Mouse (Mus musculus): ENCODE results near the gene Spata18. TPM values are rescaled to one million over a fixed set of nuclear protein-coding genes. Genes with fewer than 3 reads are reported as not detected.

Gene Spata18
- 0.24 and 0.62 TPM in 2 replicates for polyA plus RNA-seq (2015; fragmentation: Nextera tagmentation; extraction: Ambion mirVana)

- WGBS, result under 1% methylated on average over 57 of the region's 57 CpGs
- H3K4me3 ChIP-seq (ENCODE audit: low read depth, low read length), result peak within 1 kb of the TSS; percentile 40
- H3K27me3 ChIP-seq (ENCODE audit: control insufficient read depth, insufficient read depth, low read depth, low read length), result peaks cover 32% of the 10 kb centered on the region
- H3K4me1 ChIP-seq (ENCODE audit: control insufficient read depth, insufficient read depth, low read length), result peaks cover 19% of the 10 kb centered on the region
- ATAC-seq, result no peak
- H3K36me3 ChIP-seq (ENCODE audit: control insufficient read depth, insufficient read depth, low read length), result no peaks in the 10 kb centered on the region
- no peak within 1 kb of the TSS for H3K27ac ChIP-seq (ENCODE audit: low read length)
- no peaks in the 10 kb centered on the region for H3K9me3 ChIP-seq (replicated peaks; ENCODE audit: control insufficient read depth, low read length, poor library complexity, severe bottlenecking)
- peak within 1 kb of the TSS; percentile 77 for H3K4me2 ChIP-seq (ENCODE audit: low read length)
- H3K9ac ChIP-seq (ENCODE audit: low read depth, low read length), result peak within 1 kb of the TSS; percentile 43
These were observed at the start of gene Spata18 for GRCm38 (mm10) chr5:73651061-73651854. TSS of gene Spata18 (plus strand) at chr5:73651379.

- WGBS, result 85% methylated on average over 3 of the region's 3 CpGs
- Histone ChIP-seq H3K36me3 (ENCODE audit: control insufficient read depth, insufficient read depth, low read length) (no peaks in the 10 kb centered on the region), H3K4me3 (ENCODE audit: low read depth, low read length) (no peak overlapping the region), H3K4me1 (ENCODE audit: control insufficient read depth, insufficient read depth, low read length) (peaks cover 6% of the 10 kb centered on the region; the same call in 1 of the 2 replicates), H3K9me3 (replicated peaks; ENCODE audit: control insufficient read depth, low read length, poor library complexity, severe bottlenecking) (no peaks in the 10 kb centered on the region), H3K27ac (ENCODE audit: low read length) (no peak overlapping the region), H3K4me2 (ENCODE audit: low read length) (no peak overlapping the region), H3K27me3 (ENCODE audit: control insufficient read depth, insufficient read depth, low read depth, low read length) (no peaks in the 10 kb centered on the region), H3K9ac (ENCODE audit: low read depth, low read length) (no peak overlapping the region)
- ATAC-seq, result no peak
These were observed 48.3 kb upstream of the Spata18 start for GRCm38 (mm10) chr5:73602865-73603264.

- no peaks in the 10 kb centered on the region for H3K27me3 ChIP-seq (ENCODE audit: control insufficient read depth, insufficient read depth, low read depth, low read length)
- H3K27ac ChIP-seq (ENCODE audit: low read length), result no peak overlapping the region
- no peaks in the 10 kb centered on the region for H3K36me3 ChIP-seq (ENCODE audit: control insufficient read depth, insufficient read depth, low read length)
- H3K4me3 ChIP-seq (ENCODE audit: low read depth, low read length), result no peak overlapping the region
- no peak overlapping the region for H3K4me2 ChIP-seq (ENCODE audit: low read length)
- no peak for ATAC-seq
- no peaks in the 10 kb centered on the region for H3K9me3 ChIP-seq (replicated peaks; ENCODE audit: control insufficient read depth, low read length, poor library complexity, severe bottlenecking)
- H3K9ac ChIP-seq (ENCODE audit: low read depth, low read length), result no peak overlapping the region
- WGBS, result 75% methylated on average over 6 of the region's 6 CpGs
- H3K4me1 ChIP-seq (ENCODE audit: control insufficient read depth, insufficient read depth, low read length), result no peaks in the 10 kb centered on the region; the same call in 1 of the 2 replicates
These were observed 46.6 kb upstream of the Spata18 start for GRCm38 (mm10) chr5:73604542-73604941.

- no peak overlapping the region for H3K4me2 ChIP-seq (ENCODE audit: low read length)
- WGBS, result 92% methylated on average over 6 of the region's 6 CpGs
- no peaks in the 10 kb centered on the region for H3K27me3 ChIP-seq (ENCODE audit: control insufficient read depth, insufficient read depth, low read depth, low read length)
- no peaks in the 10 kb centered on the region for H3K9me3 ChIP-seq (replicated peaks; ENCODE audit: control insufficient read depth, low read length, poor library complexity, severe bottlenecking)
- ATAC-seq, result no peak
- no peaks in the 10 kb centered on the region; the same call in 1 of the 2 replicates for H3K4me1 ChIP-seq (ENCODE audit: control insufficient read depth, insufficient read depth, low read length)
- H3K27ac ChIP-seq (ENCODE audit: low read length), result no peak overlapping the region
- no peaks in the 10 kb centered on the region for H3K36me3 ChIP-seq (ENCODE audit: control insufficient read depth, insufficient read depth, low read length)
- no peak overlapping the region for H3K4me3 ChIP-seq (ENCODE audit: low read depth, low read length)
- H3K9ac ChIP-seq (ENCODE audit: low read depth, low read length), result no peak overlapping the region
These were observed 46.2 kb upstream of the Spata18 start for GRCm38 (mm10) chr5:73604964-73605363.

GRCm38 (mm10) chr5:73611071-73611470 is 40.1 kb upstream of the Spata18 start:
- Histone ChIP-seq H3K36me3 (ENCODE audit: control insufficient read depth, insufficient read depth, low read length) (no peaks in the 10 kb centered on the region), H3K4me3 (ENCODE audit: low read depth, low read length) (no peak overlapping the region), H3K27me3 (ENCODE audit: control insufficient read depth, insufficient read depth, low read depth, low read length) (no peaks in the 10 kb centered on the region), H3K4me2 (ENCODE audit: low read length) (no peak overlapping the region), H3K9me3 (replicated peaks; ENCODE audit: control insufficient read depth, low read length, poor library complexity, severe bottlenecking) (peaks cover 4% of the 10 kb centered on the region; the same call in 1 of the 2 replicates), H3K27ac (ENCODE audit: low read length) (no peak overlapping the region), H3K9ac (ENCODE audit: low read depth, low read length) (no peak overlapping the region), H3K4me1 (ENCODE audit: control insufficient read depth, insufficient read depth, low read length) (no peaks in the 10 kb centered on the region)
- no peak for ATAC-seq
- WGBS, result 94% methylated on average over 4 of the region's 4 CpGs

- H3K36me3 ChIP-seq (ENCODE audit: control insufficient read depth, insufficient read depth, low read length), result no peaks in the 10 kb centered on the region
- H3K9me3 ChIP-seq (replicated peaks; ENCODE audit: control insufficient read depth, low read length, poor library complexity, severe bottlenecking), result peaks cover 4% of the 10 kb centered on the region; the same call in 1 of the 2 replicates
- H3K27ac ChIP-seq (ENCODE audit: low read length), result no peak overlapping the region
- H3K4me1 ChIP-seq (ENCODE audit: control insufficient read depth, insufficient read depth, low read length), result no peaks in the 10 kb centered on the region
- 93% methylated on average over 8 of the region's 8 CpGs for WGBS
- no peak overlapping the region for H3K4me3 ChIP-seq (ENCODE audit: low read depth, low read length)
- ATAC-seq, result no peak
- no peak overlapping the region for H3K9ac ChIP-seq (ENCODE audit: low read depth, low read length)
- no peaks in the 10 kb centered on the region for H3K27me3 ChIP-seq (ENCODE audit: control insufficient read depth, insufficient read depth, low read depth, low read length)
- no peak overlapping the region for H3K4me2 ChIP-seq (ENCODE audit: low read length)
These were observed 37.9 kb upstream of the Spata18 start for GRCm38 (mm10) chr5:73613296-73613695.

- no peak overlapping the region for H3K4me3 ChIP-seq (ENCODE audit: low read depth, low read length)
- no peak overlapping the region for H3K9ac ChIP-seq (ENCODE audit: low read depth, low read length)
- H3K36me3 ChIP-seq (ENCODE audit: control insufficient read depth, insufficient read depth, low read length), result no peaks in the 10 kb centered on the region
- H3K9me3 ChIP-seq (replicated peaks; ENCODE audit: control insufficient read depth, low read length, poor library complexity, severe bottlenecking), result peaks cover 4% of the 10 kb centered on the region; the same call in 1 of the 2 replicates
- no peaks in the 10 kb centered on the region for H3K4me1 ChIP-seq (ENCODE audit: control insufficient read depth, insufficient read depth, low read length)
- no peak overlapping the region for H3K27ac ChIP-seq (ENCODE audit: low read length)
- H3K4me2 ChIP-seq (ENCODE audit: low read length), result no peak overlapping the region
- 73% methylated on average over 7 of the region's 7 CpGs for WGBS
- no peak for ATAC-seq
- H3K27me3 ChIP-seq (ENCODE audit: control insufficient read depth, insufficient read depth, low read depth, low read length), result no peaks in the 10 kb centered on the region
These were observed 36.0 kb upstream of the Spata18 start for GRCm38 (mm10) chr5:73615211-73615610.

- WGBS, result 97% methylated on average over 1 of the region's 1 CpGs
- Histone ChIP-seq H3K27me3 (ENCODE audit: control insufficient read depth, insufficient read depth, low read depth, low read length) (no peaks in the 10 kb centered on the region), H3K4me3 (ENCODE audit: low read depth, low read length) (no peak overlapping the region), H3K4me1 (ENCODE audit: control insufficient read depth, insufficient read depth, low read length) (no peaks in the 10 kb centered on the region), H3K9me3 (replicated peaks; ENCODE audit: control insufficient read depth, low read length, poor library complexity, severe bottlenecking) (no peaks in the 10 kb centered on the region), H3K4me2 (ENCODE audit: low read length) (no peak overlapping the region), H3K27ac (ENCODE audit: low read length) (no peak overlapping the region), H3K9ac (ENCODE audit: low read depth, low read length) (no peak overlapping the region), H3K36me3 (ENCODE audit: control insufficient read depth, insufficient read depth, low read length) (no peaks in the 10 kb centered on the region)
- ATAC-seq, result no peak
These were observed 32.2 kb upstream of the Spata18 start for GRCm38 (mm10) chr5:73618969-73619368.

- no peaks in the 10 kb centered on the region for H3K4me1 ChIP-seq (ENCODE audit: control insufficient read depth, insufficient read depth, low read length)
- H3K9me3 ChIP-seq (replicated peaks; ENCODE audit: control insufficient read depth, low read length, poor library complexity, severe bottlenecking), result no peaks in the 10 kb centered on the region
- no peak overlapping the region for H3K9ac ChIP-seq (ENCODE audit: low read depth, low read length)
- H3K27me3 ChIP-seq (ENCODE audit: control insufficient read depth, insufficient read depth, low read depth, low read length), result no peaks in the 10 kb centered on the region
- no peak overlapping the region for H3K4me2 ChIP-seq (ENCODE audit: low read length)
- no peak for ATAC-seq
- H3K27ac ChIP-seq (ENCODE audit: low read length), result no peak overlapping the region
- H3K4me3 ChIP-seq (ENCODE audit: low read depth, low read length), result no peak overlapping the region
- H3K36me3 ChIP-seq (ENCODE audit: control insufficient read depth, insufficient read depth, low read length), result no peaks in the 10 kb centered on the region
- 80% methylated on average over 1 of the region's 1 CpGs for WGBS
These were observed 25.7 kb upstream of the Spata18 start for GRCm38 (mm10) chr5:73625505-73625904.

Measured in midbrain, embryonic 16.5 days (tissue).